Mouse (Mus musculus): ENCODE data around the gene Chchd10. TPM values are rescaled to one million over a fixed set of nuclear protein-coding genes. Genes with fewer than 3 reads are reported as not detected.
"Not testable (repeated sequence)": the region's sequence is repeated elsewhere in the genome, so short reads cannot be mapped to it uniquely, and the experiment has no call there.

Gene Chchd10
- total RNA-seq (2021), result 100 to 1,000 TPM; 260 to 285 TPM
- long read RNA-seq, experiment 1, transcript Chchd10-201 (4 exons, 939 nt), result major isoform, 281 of 287 reads
- long read RNA-seq, experiment 1, partial matches to known transcripts, result 3 of 287 reads
- long read RNA-seq, experiment 1, other reads (novel, unspliced or antisense), result 1 of 287 reads
- long read RNA-seq, experiment 2, transcript Chchd10-201 (4 exons, 939 nt), result major isoform, 154 of 156 reads
- long read RNA-seq, experiment 2, partial matches to known transcripts, result 1 of 156 reads
- long read RNA-seq, experiment 2, other reads (novel, unspliced or antisense), result 1 of 156 reads

GRCm38 (mm10) chr10:75932891-75933290, at the start of gene Chchd10:
Gene Chchd10, plus strand, starts transcription at chr10:75933130.
- no peak for DNase-seq (ENCODE audit: low spot score in 2 of 2)
- intact Hi-C loops (cut with DNase I), result no loop called here

DNA sequence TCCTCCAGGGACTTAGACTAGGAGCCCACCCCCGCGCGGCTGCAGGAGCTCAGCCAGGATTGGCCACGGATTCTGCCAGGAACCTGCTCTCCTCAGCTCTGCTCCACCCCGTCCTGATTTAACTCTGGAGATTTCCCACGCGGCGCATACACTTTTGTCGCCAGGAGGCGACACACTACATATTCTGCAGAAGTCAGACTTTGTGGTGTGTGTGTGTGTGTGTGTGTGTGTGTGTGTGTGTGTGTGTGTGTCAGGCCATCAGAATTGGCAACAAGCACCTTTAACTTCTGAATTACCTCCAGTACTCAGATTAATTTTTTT, 49.7 kb upstream of the Chchd10 start:
- intact Hi-C loops (cut with DNase I), result loop anchor here (1.0 kb wide), 1 partner anchor 68 kb away; no protein-coding TSS in a partner anchor
- DNase-seq (ENCODE audit: low spot score in 2 of 2), result peak; percentile 84 to 97

GRCm38 (mm10) chr10:75884742-75885141, 48.2 kb upstream of the Chchd10 start:
- intact Hi-C loops (cut with DNase I), result no loop called here
- DNase-seq (ENCODE audit: low spot score in 2 of 2), result no peak

GRCm38 (mm10) chr10:75887504-75887903, 45.4 kb upstream of the Chchd10 start:
- DNase-seq (ENCODE audit: low spot score in 2 of 2); intact Hi-C loops (cut with DNase I): not testable (repeated sequence)

GRCm38 (mm10) chr10:75889406-75890153, 43.4 kb upstream of the Chchd10 start:
- DNase-seq (ENCODE audit: low spot score in 2 of 2), result no peak
- intact Hi-C loops (cut with DNase I), result no loop called here

GRCm38 (mm10) chr10:75893089-75893750, 39.7 kb upstream of the Chchd10 start, which contains the start of gene Derl3:
Gene Derl3, plus strand, starts transcription at chr10:75893413.
- DNase-seq (ENCODE audit: low spot score in 2 of 2), result peak; percentile 96 to 99
- intact Hi-C loops (cut with DNase I), result no loop called here

GRCm38 (mm10) chr10:75894601-75895000, 38.3 kb upstream of the Chchd10 start:
- no peak for DNase-seq (ENCODE audit: low spot score in 2 of 2)
- intact Hi-C loops (cut with DNase I), result no loop called here

DNA sequence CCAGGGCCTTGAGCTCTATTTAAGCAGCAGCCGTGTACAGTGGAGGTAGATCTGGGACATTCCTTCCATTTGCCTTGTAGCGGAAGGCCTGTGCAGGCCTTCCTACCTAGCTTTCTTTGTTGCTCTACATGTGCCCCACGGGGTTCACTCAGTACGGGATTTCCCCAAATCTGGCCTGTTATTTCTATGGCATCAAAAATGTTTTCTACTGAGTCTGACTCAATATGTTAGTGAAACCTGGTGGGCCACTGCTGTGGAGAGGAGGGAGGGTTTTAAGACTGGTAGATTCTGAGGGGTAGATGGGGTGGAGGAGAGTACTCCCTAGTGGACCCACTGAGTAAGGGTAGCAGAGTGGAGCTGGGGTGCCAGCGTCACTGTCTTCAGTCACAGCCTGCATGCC, 37.2 kb upstream of the Chchd10 start:
- intact Hi-C loops (cut with DNase I), result no loop called here
- DNase-seq (ENCODE audit: low spot score in 2 of 2), result no peak

GRCm38 (mm10) chr10:75896208-75896607, 36.7 kb upstream of the Chchd10 start:
- intact Hi-C loops (cut with DNase I), result no loop called here
- peak; percentile 42 to 70 for DNase-seq (ENCODE audit: low spot score in 2 of 2)

- DNase-seq (ENCODE audit: low spot score in 2 of 2), result peak; percentile 78 to 86
Measured at GRCm38 (mm10) chr10:75897373-75897772, 35.6 kb upstream of the Chchd10 start.

DNA sequence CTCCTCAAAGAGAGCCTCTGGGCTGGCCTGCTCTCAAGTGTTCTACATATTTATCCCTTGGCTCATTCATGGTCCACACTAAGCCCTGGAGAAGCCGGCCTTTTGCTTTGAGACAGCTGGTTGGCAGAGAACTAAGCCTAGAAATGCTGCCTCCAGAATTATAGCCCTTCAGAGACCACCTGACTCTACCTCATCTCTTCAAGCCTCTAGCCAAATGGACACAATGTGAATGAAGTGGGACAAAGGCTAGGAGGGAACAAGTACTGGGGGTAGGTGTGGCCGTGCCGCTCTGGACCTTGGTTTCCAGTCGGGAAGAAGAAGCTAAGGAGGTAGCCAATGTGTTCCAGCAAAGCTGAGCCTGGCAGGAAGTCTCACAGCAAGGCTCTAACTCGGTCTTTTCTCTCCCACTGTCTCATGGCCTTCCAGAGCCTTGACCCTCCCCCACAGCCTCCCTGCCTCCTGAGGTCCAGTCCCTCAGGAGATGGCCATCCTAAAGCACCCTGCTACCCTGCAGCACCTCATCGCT, 34.8 kb upstream of the Chchd10 start:
- intact Hi-C loops (cut with DNase I), result no loop called here
- no peak for DNase-seq (ENCODE audit: low spot score in 2 of 2)

More at GRCm38 (mm10) chr10:75897373-75897772, 35.6 kb upstream of the Chchd10 start:
- intact Hi-C loops (cut with DNase I), result loop anchor here (1.0 kb wide), 1 partner anchor 54 kb away; no protein-coding TSS in a partner anchor

DNA sequence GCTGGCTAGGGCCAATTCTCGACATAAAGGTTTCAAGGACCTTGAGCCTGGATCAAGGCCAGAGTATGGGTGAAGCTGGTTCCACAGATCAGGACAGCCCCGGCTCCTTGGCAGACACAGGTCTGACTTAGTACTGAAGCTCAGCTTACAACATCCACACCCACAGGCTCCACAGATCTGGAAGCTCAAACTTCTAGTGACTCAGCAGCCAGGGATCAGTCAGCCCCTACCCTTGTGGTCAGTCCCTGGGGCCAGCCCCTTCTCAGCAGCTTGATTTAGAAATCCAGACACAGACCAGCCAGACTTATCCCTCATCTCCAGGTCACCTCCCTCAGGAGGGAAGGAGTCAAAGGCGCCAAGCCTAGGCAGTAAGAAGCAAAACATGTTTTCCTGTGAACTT, 34.1 kb upstream of the Chchd10 start:
- intact Hi-C loops (cut with DNase I), result no loop called here
- DNase-seq (ENCODE audit: low spot score in 2 of 2), result no peak

DNA sequence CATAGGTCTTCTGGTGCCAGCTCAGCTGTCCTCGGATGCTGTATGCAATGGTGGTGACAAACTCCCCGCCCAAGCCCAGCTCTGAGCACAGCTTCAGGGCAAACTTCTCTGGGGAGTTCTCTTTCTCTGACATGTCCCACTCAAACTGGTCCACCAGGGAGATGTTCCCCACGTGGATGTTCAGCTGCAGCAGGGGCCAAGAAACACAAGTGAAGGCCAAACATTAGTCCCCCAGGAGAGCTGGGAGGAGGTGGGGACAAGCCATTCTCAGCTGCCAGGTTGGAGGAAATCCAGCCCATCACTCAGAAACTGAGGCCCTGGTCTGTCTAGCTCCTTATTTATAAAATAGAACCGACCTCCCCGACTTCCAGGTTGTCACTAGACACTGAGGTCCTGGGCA, 28.5 kb upstream of the Chchd10 start:
- no peak for DNase-seq (ENCODE audit: low spot score in 2 of 2)
- intact Hi-C loops (cut with DNase I), result no loop called here

- DNase-seq (ENCODE audit: low spot score in 2 of 2), result no peak
- intact Hi-C loops (cut with DNase I), result no loop called here
Measured at GRCm38 (mm10) chr10:75906882-75907281, 26.0 kb upstream of the Chchd10 start.

DNA sequence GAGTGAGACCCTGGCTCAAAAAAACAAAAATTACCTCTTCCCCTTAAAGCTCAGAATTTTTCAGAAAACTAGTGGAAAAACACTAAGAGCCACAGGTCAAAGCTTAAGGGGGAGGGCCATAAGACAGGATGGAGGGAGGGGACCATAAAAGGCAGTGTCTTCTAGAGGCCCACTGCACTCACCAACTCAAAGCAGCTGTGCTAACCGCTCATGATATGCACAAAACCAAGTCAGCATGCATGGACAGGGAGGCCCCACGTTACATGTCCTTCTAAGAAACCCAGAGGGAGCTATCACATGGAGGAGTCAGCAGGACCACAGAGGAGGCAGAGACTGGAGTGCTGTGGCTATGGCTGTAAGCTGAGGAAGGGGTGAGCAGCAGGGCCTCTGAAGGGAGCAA, 22.2 kb upstream of the Chchd10 start:
- intact Hi-C loops (cut with DNase I), result no loop called here
- DNase-seq (ENCODE audit: low spot score in 2 of 2), result no peak

DNA sequence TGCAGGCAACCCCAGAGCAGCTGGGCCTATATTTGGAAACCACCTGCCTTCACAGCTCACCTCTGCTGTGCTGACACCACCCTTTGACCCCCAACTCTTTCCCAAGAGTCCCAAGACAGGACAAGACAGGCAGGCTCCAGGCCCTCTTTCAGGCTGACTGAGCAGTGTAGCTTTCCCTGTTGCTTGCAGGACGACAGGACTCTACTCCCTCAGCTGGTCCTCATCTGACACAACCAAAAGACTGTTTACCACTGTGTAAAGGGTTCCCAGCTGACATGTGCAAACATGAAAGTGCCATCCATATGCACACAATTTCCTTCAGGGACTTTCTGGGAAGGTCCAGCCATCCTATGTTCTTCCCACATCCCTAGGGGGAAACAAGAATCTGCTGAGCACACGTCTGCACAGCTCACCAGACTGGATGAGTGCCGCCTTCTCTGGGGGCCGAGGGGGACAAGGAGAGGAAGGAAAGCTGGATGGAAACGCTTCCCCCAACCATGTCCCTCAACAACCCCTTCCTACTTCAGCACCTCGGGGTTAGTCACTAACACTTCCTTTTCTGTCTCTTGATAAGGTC, 19.8 kb upstream of the Chchd10 start:
- intact Hi-C loops (cut with DNase I), result no loop called here
- DNase-seq (ENCODE audit: low spot score in 2 of 2), result no peak

GRCm38 (mm10) chr10:75915557-75915956, 17.4 kb upstream of the Chchd10 start:
- intact Hi-C loops (cut with DNase I), result no loop called here
- no peak for DNase-seq (ENCODE audit: low spot score in 2 of 2)

GRCm38 (mm10) chr10:75916840-75917239, 16.1 kb upstream of the Chchd10 start:
- no peak for DNase-seq (ENCODE audit: low spot score in 2 of 2)
- intact Hi-C loops (cut with DNase I), result no loop called here

DNA sequence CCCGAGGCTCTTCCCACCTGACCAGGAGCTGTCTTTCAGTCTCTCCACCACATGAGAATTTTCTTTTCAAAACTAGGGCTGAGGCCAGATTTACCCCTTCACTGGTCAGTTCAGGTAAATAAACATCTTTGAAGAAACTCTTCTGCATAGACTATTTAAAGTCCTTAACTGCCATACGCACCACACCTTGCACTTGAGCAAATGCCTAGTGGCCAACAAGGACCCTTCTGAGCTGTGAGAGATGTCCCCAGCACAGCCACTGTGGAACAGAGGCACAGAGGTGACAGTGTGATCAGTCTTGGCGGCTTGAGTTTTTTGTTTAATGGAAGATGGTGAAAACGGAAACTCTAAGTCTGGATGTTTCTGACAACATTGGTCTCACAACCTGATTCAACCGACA, 13.9 kb upstream of the Chchd10 start:
- no peak for DNase-seq (ENCODE audit: low spot score in 2 of 2)
- intact Hi-C loops (cut with DNase I), result no loop called here
